Mouse (Mus musculus) fibroblast of lung, adult 2 months (primary cell): ENCODE results near the gene Cx3cl1.

ENCODE experiments used
- DNase-seq: peaks from one replicate; pipeline ENCODE4 v3.0.0-alpha.2; 2011; ENCODE audit warnings: low read depth

Cx3cl1 gene

DNA sequence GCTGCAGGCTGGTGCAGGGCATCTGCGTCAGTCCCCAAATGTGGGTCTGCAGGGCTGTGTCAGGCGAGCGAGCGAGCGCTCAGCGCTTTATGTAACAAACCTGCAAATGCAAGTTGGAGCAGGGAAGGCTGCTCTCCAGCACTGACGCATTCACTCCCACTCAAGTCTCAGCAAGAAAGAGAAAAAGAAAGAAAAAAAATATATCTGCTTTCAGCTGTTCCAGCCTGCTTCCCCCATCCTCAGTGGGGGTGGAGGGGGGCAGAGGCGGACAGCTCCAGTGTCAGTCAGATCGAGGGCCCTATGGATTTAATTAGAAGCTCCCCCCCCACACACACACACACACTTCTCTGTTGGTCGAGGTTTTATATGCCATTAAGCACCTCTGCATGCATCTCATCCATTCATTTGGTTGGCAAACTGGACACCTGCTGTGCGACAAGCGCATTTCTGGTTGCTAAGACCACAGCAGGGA lies 1.9 kb downstream of the Cx3cl1 start:
- DNase-seq, result no peak

DNA sequence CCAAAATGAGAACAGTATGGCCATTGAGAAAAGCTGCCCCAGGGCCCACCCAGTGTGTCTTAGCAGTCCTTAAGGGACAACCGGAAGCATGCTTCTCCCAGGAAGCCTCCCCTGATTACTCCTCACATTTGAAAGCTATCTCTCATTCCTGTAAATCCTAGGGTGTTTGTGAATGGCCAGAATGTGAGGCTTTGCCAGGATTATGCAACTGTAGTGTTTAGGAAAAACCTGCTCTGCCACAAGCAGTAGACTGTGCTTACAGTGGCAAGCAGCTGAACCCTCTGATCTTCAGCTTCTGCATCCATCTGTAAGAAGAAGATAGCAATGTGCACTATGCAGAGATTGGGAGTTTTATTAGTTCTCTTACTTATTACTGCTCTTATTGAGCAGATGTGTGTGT lies 2.8 kb downstream of the Cx3cl1 start:
- no peak for DNase-seq

DNA sequence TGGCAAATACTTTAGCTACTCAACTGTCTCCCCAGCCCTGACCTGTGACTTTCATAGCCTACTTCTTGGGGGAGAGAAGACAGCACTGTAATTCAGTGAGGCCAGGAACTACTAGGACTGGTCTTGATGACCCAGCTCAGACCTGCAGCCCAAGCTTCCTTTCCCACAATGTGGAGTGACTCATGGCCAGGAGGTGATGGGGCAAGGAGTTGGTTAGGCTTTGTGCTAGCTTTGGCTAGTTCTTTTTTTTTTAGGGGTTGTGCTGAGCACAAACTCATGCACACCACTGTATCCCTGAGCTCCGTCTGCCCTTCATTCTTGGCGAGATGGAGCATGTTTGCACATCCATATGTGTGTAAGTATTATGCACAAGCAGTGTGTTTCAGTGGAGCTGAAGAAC lies 4.5 kb downstream of the Cx3cl1 start:
- DNase-seq, result peak; percentile 69

DNA sequence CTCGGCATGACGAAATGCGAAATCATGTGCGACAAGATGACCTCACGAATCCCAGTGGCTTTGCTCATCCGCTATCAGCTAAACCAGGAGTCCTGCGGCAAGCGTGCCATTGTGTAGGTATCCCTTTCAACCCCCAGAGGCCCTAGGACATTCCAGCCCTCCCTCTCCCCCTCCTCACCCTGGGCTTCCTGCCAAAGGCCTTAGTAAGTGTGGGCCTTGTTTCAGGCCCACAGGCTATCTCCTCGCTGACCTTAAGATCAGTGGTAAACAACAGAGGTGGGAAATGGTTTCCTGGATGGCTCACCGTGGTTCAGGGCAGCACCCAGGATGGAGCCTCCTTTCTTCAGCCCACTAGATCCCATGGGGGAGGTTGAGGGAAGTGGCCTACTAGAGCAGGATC lies 6.2 kb downstream of the Cx3cl1 start:
- no peak for DNase-seq

DNA sequence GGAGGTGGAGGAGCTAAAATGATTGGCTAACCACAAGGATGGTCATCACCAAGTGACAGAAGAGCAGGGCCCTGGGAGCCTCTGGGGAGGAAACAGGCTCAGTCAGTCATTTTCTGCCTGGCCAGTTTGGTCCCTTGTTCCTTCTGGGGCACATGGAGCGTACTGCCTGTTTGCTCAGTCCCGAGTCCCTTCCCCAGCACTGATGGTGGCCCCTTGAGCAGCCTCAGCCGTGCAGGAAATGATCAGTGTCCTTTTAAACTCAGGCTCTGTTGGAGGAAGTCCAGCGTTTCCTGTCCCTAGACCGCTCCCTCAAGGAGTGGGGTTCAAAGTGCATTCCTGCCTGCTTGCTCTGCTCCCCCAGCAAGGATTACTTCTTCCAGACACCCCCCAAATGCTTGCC lies 6.7 kb downstream of the Cx3cl1 start:
- no peak for DNase-seq

DNA sequence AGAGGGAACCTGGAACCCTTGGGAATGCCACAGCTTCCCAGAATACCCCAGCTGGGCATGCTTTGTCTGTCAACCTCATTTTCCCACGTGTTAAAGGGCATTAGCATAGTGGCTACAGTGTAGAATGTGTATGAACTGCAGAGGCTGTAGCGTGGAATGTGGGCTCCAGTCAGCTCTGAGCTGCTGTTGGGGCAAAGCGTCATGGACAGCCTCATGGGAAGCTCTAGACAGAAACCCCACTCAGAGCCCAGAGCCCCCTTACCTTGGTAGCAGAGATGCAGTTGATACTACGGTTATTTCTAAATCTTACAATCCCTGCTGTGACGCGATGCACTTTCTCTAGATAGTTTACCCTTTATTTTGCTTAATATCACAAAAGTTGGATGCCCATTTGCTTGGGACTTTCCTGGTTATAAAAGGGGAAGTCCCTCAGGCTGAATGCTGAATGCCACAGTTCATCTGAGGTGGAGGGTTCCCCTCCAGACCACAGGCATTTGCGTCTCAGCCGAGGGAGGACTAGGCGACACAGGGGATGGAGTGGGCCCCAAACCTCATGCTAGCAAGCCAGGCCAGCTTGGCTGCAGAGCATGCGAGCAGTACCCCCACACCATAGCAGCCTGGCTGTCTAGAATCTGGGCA lies 7.2 kb downstream of the Cx3cl1 start:
- DNase-seq, result no peak

DNA sequence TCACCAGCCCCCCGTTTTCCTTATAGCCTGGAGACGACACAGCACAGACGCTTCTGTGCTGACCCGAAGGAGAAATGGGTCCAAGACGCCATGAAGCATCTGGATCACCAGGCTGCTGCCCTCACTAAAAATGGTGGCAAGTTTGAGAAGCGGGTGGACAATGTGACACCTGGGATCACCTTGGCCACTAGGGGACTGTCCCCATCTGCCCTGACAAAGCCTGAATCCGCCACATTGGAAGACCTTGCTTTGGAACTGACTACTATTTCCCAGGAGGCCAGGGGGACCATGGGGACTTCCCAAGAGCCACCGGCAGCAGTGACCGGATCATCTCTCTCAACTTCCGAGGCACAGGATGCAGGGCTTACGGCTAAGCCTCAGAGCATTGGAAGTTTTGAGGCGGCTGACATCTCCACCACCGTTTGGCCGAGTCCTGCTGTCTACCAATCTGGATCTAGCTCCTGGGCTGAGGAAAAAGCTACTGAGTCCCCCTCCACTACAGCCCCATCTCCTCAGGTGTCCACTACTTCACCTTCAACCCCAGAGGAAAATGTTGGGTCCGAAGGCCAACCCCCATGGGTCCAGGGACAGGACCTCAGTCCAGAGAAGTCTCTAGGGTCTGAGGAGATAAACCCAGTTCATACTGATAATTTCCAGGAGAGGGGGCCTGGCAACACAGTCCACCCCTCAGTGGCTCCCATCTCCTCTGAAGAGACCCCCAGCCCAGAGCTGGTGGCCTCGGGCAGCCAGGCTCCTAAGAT lies 7.9 kb downstream of the Cx3cl1 start:
- no peak for DNase-seq

DNA sequence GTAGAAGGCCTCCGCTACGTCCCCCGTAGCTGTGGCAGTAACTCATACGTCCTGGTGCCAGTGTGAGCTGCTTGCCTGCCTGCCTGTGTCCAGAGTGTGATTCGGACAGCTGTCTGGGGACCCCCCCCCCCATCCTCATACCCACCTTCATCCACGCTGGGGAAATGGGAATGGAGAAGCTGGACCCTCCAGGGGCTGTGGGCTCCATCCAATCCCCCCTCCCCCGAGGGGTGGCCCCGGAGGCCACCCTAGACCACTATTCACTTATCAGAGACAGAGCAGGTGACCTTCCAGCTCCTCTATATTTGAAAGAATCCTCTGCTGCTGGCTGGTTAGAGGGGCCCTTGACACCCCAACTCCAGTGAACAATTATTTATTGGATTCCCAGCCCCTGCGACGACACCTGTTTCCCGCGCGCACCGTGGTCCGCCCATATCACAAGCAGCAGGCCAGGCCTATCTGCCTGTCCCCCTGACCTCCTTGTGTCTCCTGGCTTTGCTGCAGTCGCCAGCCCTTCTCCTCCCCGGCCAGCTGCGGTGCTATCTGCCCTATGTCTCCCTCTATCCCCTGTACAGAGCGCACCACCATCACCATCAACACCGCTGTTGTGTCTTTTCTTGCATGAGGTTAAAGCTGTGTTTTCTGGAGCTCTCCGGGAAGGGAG lies 8.8 kb downstream of the Cx3cl1 start:
- no peak for DNase-seq

DNA sequence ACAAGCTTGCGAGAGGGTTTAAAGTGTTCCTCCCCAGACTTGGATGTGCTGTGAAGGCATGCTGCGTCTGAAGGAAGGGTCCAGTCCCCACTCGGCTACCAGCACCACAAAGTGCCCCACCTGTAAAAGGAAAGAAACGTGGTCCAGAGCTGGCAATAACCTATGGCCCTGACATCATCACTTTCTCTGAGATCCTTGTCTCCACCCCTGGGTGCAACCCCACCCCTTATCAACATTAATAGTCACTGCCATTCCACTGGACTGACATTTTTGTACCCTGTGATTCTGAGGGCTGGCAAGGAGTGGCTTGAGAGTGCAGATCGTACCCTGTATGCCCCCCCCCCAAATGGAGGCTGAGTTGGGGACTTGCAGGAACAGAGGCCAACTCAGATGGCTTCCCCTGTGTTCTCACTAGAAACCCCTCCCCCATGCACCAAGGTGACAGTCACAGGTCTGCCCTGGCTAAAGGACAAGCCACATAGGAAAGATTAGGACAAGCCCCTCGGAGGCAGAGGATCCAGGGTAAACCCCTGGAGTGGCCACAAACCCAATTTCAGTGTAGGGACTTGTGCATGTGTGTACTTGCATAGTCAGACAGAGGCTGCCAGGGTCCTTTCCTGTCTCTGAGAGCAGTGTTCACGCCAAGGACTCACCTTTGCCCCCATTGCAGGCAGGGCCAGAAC lies 9.5 kb downstream of the Cx3cl1 start:
- no peak for DNase-seq

DNA sequence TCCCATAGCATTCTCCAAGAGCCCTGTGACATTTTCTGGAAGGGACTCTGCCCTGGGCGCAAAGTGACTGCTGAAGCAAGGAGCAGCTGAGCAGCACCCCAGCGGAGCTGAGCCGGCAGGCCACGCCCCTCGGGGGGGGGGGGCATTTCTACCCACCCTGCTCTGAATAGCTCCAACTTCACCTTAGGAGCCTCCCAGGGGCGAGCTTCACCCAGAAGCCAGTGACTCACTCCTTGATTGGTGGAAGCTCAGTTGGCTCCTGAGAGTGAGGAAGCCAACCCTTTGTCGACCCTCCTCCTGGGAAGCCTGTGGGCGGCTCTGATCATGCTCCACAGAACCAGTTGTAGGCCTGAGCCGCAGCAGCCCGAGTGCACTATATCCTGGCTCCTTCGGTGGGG lies 10.0 kb downstream of the Cx3cl1 start:
- DNase-seq, result no peak

DNA sequence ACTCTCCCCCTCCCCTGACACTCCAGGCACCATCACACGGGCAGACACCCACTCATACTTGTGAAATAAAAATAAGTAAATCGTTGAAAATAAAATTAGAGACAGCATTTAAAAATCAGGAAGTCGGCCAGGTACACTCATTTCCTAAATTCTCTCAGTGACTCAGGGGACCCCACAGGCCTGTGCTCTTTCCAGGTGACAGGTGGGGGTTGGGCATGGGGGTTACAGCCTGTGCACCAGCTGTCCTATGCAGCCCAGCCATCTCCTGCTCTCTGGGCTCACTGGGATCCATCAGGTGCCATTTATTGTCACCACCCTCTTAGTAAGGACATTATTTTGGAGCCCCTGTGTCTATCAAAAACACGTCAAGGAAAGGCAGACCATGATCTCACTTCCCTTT lies 12.1 kb downstream of the Cx3cl1 start:
- no peak for DNase-seq

DNA sequence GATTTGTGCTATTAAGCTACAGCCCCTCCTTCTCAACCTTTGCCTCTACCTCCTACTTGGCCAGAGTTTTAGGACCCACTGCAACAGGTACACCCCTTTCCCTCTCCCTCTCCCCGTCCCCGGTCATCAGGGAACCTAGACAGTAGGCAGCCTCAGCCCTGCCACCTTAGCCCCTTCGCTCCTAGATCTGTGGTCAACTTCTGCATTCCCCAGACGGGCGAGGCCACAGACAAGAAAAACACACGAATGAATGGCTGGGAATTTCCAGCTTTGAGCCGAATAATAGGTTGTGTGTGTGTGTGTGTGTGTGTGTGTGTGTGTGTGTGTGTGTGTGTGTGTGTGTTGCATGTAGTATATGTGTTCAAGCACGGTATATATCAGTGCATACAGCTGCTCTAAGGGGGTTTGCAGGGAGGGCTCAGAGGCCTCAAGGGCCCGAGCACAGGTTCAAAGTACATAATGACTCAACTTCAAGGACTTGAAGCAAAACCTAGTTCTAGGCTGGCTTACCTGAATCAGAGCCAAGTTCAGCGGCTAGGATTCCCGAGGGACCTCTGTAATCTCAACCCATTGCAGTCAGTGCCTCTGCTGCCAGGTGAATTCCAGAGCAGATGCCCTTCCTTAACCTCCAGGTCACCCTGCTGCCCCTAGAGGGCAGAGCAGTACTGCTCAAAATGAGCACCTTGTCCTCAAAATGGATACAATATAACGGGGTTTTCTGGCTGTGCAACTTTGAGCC lies 13.6 kb downstream of the Cx3cl1 start:
- DNase-seq, result peak; percentile 78

DNA sequence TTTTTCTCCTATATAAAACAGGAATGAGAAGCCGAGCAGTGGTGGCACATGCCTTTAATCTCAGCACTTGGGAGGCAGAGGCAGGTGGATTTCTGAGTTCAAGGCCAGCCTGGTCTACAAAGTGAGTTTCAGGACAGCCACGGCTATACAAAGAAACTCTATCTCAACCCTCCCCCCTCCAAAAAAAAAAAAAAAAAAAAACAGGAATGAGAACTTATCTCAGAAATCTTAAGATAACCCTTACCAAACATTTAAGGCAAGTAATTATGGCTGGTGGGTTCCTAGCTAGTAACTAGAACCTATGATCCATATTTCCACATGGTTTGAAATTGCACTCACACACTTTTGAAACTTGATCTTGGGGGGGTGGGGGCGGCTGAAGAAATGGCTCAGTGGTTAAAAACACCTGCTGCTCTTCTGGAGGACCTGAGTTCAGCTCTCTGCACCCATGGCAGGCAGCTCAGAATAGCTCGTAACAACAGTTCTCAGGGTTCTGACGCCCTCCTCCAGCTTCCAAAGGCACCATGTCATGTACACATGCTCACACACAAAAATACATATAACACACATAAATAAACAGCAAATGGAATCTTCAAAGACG lies 14.3 kb downstream of the Cx3cl1 start:
- DNase-seq, result no peak

DNA sequence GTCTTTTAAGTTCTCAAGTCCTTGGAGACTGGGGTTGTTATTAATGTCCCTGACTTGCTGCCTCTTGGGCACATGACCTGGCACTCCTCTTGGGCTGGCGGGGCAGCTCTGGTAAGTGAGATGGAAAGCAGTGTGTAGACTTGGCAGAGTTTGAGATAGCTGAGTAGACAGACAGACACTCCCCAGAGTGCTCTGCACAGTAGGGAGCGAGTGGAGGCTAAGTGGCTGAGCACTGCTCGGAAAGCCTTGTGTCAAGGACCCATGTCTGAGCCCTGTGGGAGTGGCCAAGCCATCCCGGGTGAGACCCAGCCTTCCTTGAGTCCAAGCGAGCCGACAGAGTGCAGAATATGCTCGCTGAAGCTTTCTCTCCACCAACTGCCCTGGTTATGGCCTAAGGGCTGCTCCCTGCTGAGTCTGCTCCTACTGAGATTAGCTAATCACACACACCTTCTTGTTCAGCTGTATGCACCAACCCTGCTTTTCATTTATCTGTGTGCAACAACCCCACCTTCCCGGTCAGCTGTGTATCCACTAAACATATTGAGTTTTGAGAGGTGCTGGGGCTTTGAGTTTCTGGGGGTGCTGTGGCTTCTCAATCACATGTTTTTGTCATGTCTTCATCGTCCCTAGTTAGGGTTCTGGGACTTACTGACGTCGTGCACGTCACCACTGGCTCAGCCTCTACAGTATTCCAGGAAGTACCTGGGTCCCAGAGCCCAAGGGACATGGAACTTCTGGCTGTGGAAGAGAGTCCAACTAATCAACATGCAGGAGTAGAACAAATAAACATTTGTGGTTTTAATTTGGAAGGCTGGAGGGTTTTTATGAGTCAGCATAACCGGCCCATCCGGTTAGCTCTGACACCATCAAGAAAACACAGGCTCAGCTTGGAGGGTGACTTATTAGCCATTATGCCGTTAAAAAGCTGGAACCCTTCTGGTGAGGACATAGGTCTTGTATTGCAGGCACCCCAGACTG lies 16.0 kb downstream of the Cx3cl1 start:
- DNase-seq, result peak; percentile 89

DNA sequence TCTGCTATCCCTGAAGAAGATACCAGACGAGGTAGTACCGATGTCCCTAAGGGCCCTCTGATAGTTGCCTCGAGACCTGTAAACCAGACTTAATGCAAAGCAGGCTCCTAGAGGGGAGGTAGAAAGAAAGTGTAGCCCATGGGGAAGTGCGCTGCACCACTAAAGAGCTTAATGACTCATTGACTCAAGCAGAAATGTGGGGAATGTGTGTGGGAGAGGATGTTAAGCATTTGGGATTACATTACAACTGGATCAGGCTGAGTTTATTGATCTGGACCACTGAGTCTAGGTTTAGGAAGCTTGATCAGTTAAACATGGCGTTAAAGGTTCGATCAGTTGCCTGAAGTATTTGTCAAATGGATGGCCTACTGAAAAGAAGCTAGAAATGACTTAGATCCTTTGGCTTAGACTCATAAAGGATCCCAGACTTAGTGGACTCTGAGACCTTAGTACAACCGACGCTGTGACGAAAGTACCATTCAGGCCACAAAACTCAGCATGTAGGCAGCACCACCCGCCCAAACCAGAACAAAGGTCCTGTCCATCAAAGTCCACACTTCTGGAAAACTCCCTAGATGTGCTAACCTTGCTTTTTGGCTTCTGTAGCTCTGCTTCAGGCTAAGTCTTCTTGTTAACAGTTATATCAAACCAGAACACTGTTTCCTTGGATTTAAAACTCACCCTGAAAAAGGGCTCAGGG lies 17.6 kb downstream of the Cx3cl1 start:
- no peak for DNase-seq

DNA sequence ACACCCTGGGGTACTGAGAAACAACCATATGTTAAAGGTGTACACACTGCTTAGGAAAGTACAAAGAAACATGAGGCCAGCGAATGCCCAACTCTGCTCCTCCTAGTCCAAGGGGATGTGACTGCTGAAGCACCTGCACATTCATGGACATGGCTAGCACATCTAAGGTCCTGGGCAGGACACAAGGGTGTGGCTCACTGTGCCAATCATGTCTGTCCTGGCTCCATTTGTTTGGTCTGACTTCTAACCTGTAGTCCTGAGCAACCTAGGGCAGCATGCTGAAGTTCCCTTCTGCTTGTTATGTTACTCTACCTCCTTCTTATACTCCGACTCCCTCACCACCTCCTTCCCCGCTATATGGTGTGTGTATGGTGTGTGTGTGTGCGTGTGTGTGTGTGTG lies 22.6 kb downstream of the Cx3cl1 start:
- no peak for DNase-seq

DNA sequence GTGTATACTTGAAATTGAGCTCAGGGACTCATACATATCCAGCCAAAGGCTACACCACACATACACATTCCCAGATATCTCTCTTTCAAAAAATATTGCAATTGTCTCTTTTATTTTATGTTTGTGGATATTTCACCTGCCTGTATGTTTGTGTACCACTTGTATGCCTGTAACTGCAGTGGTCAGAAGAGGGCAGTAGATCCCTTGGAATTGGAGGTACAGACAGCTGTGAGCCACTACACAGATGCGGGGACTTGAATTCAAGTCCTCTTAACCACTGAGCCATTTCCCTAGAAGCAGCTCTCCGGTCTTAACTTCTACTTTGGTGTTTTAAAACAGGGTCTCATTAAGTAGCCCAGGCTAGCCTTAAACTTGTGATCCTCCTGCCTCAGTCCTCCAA lies 23.0 kb downstream of the Cx3cl1 start:
- DNase-seq, result no peak

DNA sequence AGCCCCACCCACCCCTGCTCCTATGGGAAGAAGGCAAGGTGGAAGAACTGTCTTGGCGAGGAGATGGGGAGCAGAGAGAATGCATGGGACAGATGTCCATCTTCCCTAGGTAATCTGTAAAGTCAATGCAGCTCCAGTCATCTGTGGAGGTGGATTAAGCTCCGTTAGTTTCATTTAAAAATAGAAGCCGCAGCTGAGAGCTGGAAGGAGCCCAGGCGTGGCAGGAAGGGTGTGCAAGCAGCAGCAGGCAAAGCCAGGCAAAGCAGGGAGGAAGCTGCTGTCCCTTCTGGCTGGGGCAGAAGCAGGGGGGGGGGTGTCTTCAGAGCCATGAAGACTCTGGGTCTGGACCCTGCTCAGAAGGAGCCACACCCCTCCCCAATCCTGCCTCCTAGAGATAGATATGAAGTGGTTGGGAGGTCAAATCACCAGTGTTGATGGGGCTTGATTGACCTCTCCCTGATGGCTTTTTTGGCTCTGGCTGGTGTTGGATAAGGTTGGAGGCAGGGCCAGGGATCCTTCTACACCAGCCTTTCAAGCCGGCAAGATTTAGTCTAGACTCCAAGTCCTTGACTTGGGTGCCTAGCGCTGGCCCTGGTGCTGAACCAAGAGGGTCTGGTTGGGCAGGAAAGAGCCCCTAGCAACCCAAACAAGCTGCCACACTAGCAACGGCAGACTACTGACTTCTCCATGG lies 28.6 kb downstream of the Cx3cl1 start:
- no peak for DNase-seq
